Mouse (Mus musculus): ENCODE results near the gene Smoc1.

Gene Smoc1

GRCm38 (mm10) chr12:81130692-81131091 lies 104.1 kb downstream of the Smoc1 start:
- in situ Hi-C loops (cut with MboI, MseI): no loop called here

- in situ Hi-C loops (cut with MboI, MseI): no loop called here
These were observed 104.5 kb downstream of the Smoc1 start for GRCm38 (mm10) chr12:81131114-81131513.

GRCm38 (mm10) chr12:81133055-81133665 lies 106.6 kb downstream of the Smoc1 start:
- in situ Hi-C loops (cut with MboI, MseI): no loop called here

DNA sequence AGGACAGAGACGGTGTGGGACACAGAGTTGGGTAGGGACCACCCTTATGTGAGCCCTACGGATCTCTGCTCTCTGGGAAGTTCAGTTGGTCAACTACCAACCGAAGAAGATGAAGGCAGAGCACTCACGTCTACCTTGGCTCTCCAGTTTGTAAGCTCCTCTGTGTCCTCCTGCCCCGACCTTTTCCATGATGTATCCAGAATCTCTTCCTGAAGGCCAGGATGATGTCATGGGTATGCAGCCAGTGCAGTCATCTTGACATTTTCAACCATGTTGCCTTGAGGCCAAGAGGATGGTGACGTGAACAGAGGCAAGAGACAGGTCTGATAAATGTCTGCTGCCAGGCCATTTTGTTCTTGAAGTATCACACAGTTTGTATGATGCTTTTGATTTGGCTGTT lies 111.6 kb downstream of the Smoc1 start:
- in situ Hi-C loops (cut with MboI, MseI): no loop called here

DNA sequence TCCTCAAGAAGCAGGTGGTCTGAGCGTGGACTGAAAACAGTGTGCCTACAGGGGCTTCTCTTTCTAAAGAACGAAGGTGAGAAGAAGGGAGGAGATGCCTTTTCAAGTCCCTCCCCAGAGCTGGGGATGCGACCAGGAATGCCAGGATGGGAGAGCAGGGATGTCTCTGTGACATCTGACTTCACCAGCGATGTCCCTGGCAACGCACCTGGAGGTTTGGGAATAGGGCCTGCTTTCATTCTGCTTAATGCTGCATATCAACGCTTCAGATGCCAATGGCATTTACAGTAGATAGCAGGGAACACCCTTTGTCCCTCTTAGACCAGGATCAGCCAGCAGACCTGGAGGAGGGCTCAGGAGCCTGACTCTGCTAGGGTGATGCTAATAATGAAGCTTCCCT lies 112.9 kb downstream of the Smoc1 start:
- in situ Hi-C loops (cut with MboI, MseI): no loop called here

DNA sequence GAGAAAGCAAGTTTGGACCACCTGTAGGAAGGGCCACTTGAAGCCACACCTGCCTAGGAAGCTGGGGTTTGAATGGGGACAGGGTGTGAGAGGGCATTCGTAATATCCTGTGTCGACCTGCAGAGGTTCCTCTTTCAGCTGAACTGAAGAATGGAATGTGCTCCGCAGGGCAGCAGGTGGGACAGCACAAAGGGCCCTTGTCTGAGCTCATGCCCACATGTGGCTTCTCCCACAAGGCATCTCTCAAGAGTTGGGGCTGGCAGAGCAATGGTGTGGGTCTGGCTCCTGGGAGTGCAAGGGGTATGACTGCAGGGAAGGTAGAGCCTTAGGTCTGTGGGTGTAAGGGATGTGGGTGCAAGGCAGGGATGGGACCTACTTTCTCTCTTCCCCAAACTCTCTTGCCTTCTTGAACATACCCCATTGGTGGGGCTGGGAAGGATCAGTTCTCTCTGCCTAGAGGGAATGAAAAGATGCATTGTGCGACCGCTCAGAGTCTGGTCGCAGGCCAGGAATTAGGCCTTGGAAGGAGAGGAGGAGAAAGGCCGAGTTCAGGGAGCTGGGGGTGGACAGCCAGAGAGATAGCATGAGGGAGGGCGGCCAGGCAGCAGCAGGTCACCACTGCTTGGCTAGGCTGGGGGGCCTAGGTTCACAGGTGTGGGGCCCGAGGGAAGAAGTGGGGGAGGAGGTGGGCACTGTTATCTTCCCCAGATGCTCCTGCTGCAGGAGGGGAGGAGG lies 114.2 kb downstream of the Smoc1 start:
- in situ Hi-C loops (cut with MboI, MseI): no loop called here

- in situ Hi-C loops (cut with MboI, MseI): no loop called here
These were observed 114.7 kb downstream of the Smoc1 start for GRCm38 (mm10) chr12:81141329-81141711.

- in situ Hi-C loops (cut with MboI, MseI): no loop called here
These were observed 115.6 kb downstream of the Smoc1 start for GRCm38 (mm10) chr12:81142231-81142630.

GRCm38 (mm10) chr12:81144201-81144600 lies 117.6 kb downstream of the Smoc1 start:
- in situ Hi-C loops (cut with MboI, MseI): no loop called here

DNA sequence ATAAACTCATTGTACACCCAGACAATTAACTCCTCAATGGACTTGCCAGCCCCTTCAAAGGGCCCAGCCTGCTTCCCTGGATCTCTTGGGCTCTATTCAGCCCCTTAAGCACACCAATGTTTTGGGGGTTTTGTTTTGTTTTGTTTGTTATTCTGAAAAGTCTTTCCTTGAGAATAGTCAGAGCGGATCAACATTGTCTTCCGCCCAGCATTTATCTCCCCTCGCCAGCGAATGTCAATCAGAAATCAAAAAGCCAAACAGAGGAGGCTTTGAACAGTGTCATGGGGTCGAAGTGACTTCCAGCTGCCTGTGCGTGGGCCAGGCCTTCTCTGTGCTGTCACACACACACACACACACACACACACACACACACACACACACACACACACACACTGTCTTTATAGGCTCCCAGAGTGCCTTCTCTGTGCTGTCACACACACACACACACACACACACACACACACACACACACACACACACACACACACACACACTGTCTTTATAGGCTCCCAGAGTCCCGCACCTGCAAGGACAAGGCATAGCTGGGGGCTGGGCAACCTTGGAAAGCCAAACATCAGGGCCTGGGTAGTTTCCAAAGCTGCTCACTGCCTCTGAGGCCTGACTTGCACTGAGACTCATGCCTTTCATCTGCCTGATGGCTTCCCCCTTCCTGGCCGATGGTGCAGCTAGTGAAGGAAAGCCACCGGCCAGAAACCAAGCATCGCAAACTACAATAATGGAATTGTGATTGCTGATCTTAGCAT lies 120.0 kb downstream of the Smoc1 start:
- in situ Hi-C loops (cut with MboI, MseI): no loop called here

DNA sequence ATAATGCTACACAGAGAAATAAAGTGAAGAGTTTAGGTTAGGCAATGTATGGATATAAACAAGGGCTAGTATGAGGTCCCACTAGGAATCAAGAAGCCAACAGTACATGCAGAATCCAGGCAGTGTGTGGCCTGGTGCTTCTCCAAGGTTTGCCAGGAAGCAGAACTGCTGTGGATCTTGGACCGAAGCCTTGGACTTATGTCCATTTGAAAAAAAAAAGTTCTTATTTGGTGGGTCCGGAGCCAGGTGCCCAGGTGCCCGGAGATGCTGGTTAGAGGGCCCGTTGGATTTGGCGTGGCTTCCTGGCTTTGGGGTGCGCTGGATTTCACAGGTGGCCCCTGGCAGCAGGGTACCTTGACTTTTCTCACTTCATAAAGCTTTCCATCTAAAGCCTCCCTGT lies 121.3 kb downstream of the Smoc1 start:
- in situ Hi-C loops (cut with MboI, MseI): no loop called here

DNA sequence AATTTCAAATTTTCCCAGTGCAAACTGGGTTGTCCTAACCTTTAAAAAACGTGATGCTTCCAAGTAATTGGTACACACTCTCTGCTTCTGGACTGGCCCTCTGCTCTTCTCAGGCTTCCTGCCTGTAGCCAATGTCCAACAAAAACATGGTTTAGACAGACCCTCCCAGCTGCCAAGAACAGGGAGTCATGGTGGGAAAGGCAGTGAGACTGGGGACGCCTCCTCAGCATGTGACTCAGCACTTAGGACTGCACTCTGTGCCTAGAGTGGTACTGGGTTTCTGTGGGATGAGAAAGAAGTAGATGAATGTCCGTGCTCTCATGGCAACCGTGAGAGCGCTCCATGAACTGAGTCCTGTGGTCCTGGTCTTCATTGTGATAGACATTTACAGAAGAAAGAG lies 124.3 kb downstream of the Smoc1 start:
- in situ Hi-C loops (cut with MboI, MseI): no loop called here

DNA sequence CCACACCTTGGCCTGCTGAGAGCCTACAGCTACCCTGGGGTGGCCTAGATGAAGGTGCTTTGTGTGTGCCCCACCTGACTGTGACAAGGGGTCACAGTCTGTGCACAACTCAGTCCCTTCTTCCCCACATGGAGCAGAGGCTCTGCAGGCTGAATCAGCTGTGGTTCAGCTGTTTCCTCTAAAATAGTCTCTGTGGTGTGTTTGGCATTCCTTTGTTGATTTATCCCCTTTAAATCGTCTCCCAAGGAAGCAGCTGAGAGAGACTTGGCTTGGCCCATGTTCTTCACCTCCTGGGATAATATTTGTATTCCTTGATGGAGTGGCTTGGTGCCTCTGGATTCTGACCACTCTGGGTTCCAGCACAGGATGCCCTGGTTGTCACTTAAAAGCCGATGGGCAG lies 125.5 kb downstream of the Smoc1 start:
- in situ Hi-C loops (cut with MboI, MseI): no loop called here

DNA sequence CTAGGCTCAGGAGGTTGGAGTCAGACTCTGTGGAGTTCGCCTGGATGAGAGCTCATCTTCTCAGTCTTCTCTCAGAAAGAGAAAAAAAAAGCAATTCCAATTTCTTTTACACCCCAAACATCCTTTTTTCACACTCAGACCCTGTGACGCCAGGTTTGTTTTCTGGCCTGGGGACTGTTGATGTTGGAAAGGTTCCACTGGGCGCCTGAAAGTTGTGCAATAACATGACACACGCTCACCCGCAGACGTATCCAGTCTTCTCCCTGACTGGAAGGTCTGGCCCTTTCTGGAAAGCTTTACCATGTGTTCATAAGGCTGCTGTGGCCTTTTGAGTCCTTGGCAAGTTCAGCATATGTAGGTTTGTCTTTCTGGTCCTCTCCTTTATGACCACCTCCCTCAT lies 129.1 kb downstream of the Smoc1 start:
- in situ Hi-C loops (cut with MboI, MseI): no loop called here

GRCm38 (mm10) chr12:81156841-81157240 lies 130.2 kb downstream of the Smoc1 start:
- in situ Hi-C loops (cut with MboI, MseI): no loop called here

DNA sequence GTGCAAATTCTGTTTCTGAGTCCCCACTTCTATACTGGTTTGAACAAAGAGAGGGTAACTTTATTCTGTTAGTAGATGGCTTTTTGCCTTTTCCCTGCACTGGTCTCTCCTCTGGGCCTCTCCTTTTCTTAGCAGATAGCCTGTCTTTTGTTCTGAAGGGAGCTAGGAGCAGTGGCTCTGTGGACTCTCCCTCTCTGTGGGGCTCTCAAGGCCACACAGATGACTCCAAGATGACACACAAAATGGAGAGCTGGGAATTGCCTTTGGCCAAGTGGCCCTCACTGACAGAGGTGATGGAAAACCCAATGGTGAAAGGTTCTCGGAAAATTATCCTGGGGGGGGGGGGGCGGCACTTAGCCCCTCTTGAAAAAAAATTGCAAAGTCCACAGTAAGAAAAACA lies 133.3 kb downstream of the Smoc1 start:
- in situ Hi-C loops (cut with MboI, MseI): no loop called here

DNA sequence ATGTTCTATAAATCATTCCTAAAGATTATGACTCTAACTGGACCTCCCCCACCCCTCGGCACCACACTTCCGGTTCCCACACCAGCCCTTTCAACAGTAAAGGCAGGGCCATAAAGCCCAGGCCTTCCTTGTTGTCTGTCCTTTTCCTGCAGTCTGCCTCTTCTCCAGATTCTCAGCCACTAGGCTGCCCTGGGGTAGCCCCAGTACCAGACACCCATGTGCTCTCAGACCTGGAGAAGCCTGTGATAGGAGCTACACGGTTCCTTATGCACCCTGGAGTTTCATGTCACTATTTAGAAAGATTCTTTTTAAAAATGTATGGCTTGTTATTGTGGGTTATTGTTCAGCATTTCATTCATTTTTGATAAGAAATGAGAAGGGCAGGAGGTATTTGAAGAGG lies 133.8 kb downstream of the Smoc1 start:
- in situ Hi-C loops (cut with MboI, MseI): no loop called here

- in situ Hi-C loops (cut with MboI, MseI): no loop called here
These were observed 134.2 kb downstream of the Smoc1 start for GRCm38 (mm10) chr12:81160831-81161230.

GRCm38 (mm10) chr12:81161282-81161681 lies 134.7 kb downstream of the Smoc1 start:
- in situ Hi-C loops (cut with MboI, MseI): no loop called here

DNA sequence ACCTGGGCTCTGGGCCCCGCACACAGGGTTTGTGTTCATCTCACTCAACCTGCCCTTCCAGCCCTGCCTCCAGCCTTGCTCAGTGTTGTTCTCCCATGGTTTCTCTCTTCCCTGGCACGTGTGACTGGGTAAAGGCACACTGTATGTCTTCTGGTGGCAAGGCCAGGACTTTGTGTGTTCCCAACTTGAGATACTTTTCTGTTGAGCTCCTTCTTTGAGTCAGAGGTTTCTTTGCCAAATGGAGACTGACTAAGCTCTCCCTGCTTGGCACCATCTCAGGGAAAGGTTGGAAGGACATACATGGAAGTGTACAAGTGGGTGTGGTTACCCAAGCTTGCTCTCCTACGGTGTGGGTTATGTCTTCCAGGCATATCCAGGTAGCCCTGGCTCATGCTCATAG lies 136.5 kb downstream of the Smoc1 start:
- in situ Hi-C loops (cut with MboI, MseI): no loop called here

DNA sequence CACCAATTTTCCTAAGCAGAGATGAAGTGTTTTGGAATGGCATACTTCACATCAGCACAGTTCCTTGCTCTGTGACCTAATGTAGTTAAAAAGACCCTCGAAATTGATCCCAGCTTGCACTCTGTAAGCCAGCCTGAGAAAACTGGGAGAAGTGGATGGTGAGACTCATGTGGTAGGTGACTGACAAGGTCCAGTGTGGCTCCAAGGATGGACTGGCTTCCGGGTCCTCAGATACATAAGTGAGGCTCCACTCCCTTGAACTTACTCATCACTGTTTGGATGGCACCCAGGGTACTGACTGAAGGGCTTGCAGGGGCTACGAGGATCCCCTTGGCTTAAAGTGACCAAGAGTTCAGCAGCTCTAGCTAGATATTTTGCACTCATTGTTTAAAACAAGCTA lies 137.0 kb downstream of the Smoc1 start:
- in situ Hi-C loops (cut with MboI, MseI): no loop called here

GRCm38 (mm10) chr12:81166092-81166491 lies 139.5 kb downstream of the Smoc1 start:
- in situ Hi-C loops (cut with MboI, MseI): no loop called here

GRCm38 (mm10) chr12:81166615-81167014 lies 140.0 kb downstream of the Smoc1 start:
- in situ Hi-C loops (cut with MboI, MseI): no loop called here

All from regulatory T cell (primary cell).